Mouse (Mus musculus) kidney, adult 2 months (tissue): Measurements from ENCODE around the gene Zbtb17.

Experiments
- CTCF ChIP-seq: fragments of 200-500 bp; conservative IDR thresholded peaks from 2 replicates; pipeline ENCODE4 v1.5.1; 2011; ENCODE audit warnings: low read depth, mild to moderate bottlenecking, control low read depth, low read length, moderate library complexity, mixed read lengths; ENCODE audit not compliant: insufficient read depth, insufficient read length
- POLR2A ChIP-seq: fragments of 200-500 bp; IDR thresholded peaks from one replicate; pipeline ENCODE4 v1.6.1; 2011; ENCODE audit warnings: low read depth, low read length, control low read depth

- TF ChIP-seq CTCF (no peak), POLR2A (no peak)
Measured at GRCm38 (mm10) chr4:141446211-141446610, 1.8 kb downstream of the Zbtb17 start.
